Mouse (Mus musculus): ENCODE measurements around the gene Gm20388. TPM values are rescaled to one million over a fixed set of nuclear protein-coding genes. Genes with fewer than 3 reads are reported as not detected.

Gm20388 gene
- polyA plus RNA-seq, 1 experiment from 2014 or later: not detected

DNA sequence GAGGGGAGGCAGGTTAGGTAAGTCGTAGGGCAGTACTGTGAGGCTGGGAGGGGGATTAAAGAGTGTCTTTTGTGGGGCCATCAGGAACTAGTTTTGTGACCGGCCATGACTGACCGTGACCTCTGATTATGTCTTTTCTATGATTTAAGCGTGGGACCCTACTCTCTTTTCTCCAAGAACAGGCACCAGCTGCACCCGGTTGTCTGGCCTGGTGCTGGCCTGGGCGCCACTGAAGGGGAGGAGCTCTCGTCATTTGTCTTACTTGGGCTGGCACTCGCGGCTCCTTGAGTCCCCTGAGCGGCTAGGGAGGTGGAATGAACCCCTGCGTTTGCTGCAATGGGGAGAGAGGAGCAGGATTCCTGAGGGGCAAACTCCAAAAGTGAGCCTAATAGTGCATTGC is 3442.6 kb downstream of the Gm20388 start:
- H3K9me3 ChIP-seq (ENCODE audit: control insufficient read depth, low read length): no peaks in the 10 kb centered on the region
- no peak overlapping the region for H3K27ac ChIP-seq (replicated peaks; ENCODE audit: low read depth, low read length)
- DNase-seq (ENCODE audit: low spot score) (no peak), ATAC-seq (ENCODE audit: insufficient number of reproducible peaks, low FRiP score, low TSS enrichment, low read depth) (no peak)
- 35% methylated on average over 11 of the region's 11 CpGs for WGBS
- H3K4me1 ChIP-seq (ENCODE audit: control insufficient read depth, insufficient read depth, low read length): no peaks in the 10 kb centered on the region; the same call in 1 of the 2 replicates
- no peaks in the 10 kb centered on the region for H3K27me3 ChIP-seq (ENCODE audit: control insufficient read depth, insufficient read depth, low read length)
- H3K9ac ChIP-seq (ENCODE audit: low read length): no peak overlapping the region
- no peak overlapping the region for H3K4me3 ChIP-seq (ENCODE audit: low read depth, low read length)
- no peak overlapping the region for H3K4me2 ChIP-seq (ENCODE audit: low read depth, severe bottlenecking)
- H3K36me3 ChIP-seq (ENCODE audit: control insufficient read depth, insufficient read depth, low read length): no peaks in the 10 kb centered on the region

GRCm38 (mm10) chr8:123361082-123361739 is 3450.6 kb downstream of the Gm20388 start:
- 60% methylated on average over 12 of the region's 12 CpGs for WGBS
- DNase-seq (ENCODE audit: low spot score): peak; percentile 90
- no peak overlapping the region for H3K4me3 ChIP-seq (ENCODE audit: low read depth, low read length)
- H3K4me2 ChIP-seq (ENCODE audit: low read depth, severe bottlenecking): no peak overlapping the region
- H3K4me1 ChIP-seq (ENCODE audit: control insufficient read depth, insufficient read depth, low read length): no peaks in the 10 kb centered on the region
- no peaks in the 10 kb centered on the region for H3K9me3 ChIP-seq (ENCODE audit: control insufficient read depth, low read length)
- H3K36me3 ChIP-seq (ENCODE audit: control insufficient read depth, insufficient read depth, low read length): no peaks in the 10 kb centered on the region
- no peak overlapping the region for H3K9ac ChIP-seq (ENCODE audit: low read length)
- ATAC-seq (ENCODE audit: insufficient number of reproducible peaks, low FRiP score, low TSS enrichment, low read depth): 0 out of 2 replicates have a peak, but pooled peaks have one; percentile 21
- H3K27ac ChIP-seq (replicated peaks; ENCODE audit: low read depth, low read length): no peak overlapping the region
- no peaks in the 10 kb centered on the region for H3K27me3 ChIP-seq (ENCODE audit: control insufficient read depth, insufficient read depth, low read length)

DNA sequence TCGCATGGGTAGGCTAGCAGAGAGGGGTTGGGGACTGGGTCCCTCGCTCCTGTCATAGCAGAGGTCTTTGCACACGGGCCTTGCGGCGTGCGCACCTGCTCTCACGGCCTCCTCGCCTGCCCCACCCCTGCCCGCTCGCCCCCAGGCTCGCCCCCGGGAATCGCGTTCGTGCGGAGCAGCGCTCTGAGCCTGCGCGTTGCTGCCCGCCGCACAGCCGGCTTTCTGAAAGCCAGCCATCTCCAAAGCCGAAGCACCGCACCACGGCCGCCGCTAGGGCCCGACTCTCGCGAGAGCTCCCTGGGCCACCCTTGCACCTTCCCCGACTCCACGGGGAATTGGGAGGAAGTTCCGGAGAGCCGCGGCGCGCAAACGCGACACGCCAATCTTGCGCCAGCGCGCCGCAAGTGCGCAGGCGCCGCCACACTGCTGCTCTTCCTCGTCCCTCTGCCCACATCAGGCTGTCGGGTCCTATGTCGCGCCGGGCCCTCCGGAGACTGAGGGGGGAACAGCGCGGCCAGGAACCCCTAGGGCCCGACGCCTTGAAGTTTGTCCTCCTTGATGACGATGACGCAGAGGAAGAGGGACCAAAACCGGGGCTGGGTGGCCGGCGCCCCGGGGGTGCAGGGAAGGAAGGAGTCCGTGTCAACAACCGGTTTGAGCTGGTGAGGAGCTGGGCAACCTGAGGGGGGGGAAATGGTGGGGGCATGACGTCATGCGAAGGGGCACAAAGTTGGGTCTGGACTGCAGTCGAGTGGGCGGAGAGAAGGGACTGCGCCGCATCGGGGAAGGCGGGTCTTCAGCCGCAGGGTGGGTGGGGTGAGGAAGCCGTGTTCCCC is 3463.0 kb downstream of the Gm20388 start, which contains the start of gene Tcf25:
Gene Tcf25, plus strand, starts transcription at position 351 of the 836 bp plus-strand sequence.
- WGBS: under 1% methylated on average over 75 of the region's 75 CpGs
- peak within 1 kb of the TSS; percentile 78 for H3K4me3 ChIP-seq (ENCODE audit: low read depth, low read length)
- 0 out of 2 replicates have a peak, but pooled peaks cover 3% of the 10 kb centered on the region for H3K4me1 ChIP-seq (ENCODE audit: control insufficient read depth, insufficient read depth, low read length)
- DNase-seq (ENCODE audit: low spot score): peak; percentile 98
- H3K9ac ChIP-seq (ENCODE audit: low read length): peak within 1 kb of the TSS; percentile 82
- peak; percentile 83 for ATAC-seq (ENCODE audit: insufficient number of reproducible peaks, low FRiP score, low TSS enrichment, low read depth)
- H3K36me3 ChIP-seq (ENCODE audit: control insufficient read depth, insufficient read depth, low read length): peaks cover 2% of the 10 kb centered on the region; the same call in 1 of the 2 replicates
- H3K4me2 ChIP-seq (ENCODE audit: low read depth, severe bottlenecking): peak within 1 kb of the TSS; percentile 77
- H3K27ac ChIP-seq (replicated peaks; ENCODE audit: low read depth, low read length): peak within 1 kb of the TSS; percentile 91
- no peaks in the 10 kb centered on the region for H3K9me3 ChIP-seq (ENCODE audit: control insufficient read depth, low read length)
- no peaks in the 10 kb centered on the region for H3K27me3 ChIP-seq (ENCODE audit: control insufficient read depth, insufficient read depth, low read length)

DNA sequence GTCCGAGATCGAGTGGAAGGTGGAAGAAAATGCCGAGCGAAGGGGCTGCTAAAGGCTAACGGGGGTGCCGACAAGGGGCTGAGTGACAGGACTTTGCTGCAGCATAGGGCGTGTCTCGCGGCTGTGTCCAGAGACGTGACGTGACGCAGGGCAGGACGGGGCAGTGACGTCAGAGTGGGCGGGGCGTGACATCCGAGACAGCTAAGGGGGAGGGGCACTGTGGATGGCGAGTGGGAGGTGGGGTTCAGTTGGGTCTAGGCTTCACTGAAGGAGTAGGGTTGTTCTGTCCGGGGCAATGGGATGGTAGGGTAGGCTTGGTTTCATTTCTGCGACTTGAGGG is 3463.6 kb downstream of the Gm20388 start:
- Histone ChIP-seq H3K27me3 (ENCODE audit: control insufficient read depth, insufficient read depth, low read length) (no peaks in the 10 kb centered on the region), H3K4me2 (ENCODE audit: low read depth, severe bottlenecking) (peak overlapping the region; percentile 77), H3K36me3 (ENCODE audit: control insufficient read depth, insufficient read depth, low read length) (peaks cover 2% of the 10 kb centered on the region; the same call in 1 of the 2 replicates), H3K27ac (replicated peaks; ENCODE audit: low read depth, low read length) (peak overlapping the region; percentile 91), H3K4me3 (ENCODE audit: low read depth, low read length) (peak overlapping the region; percentile 78), H3K4me1 (ENCODE audit: control insufficient read depth, insufficient read depth, low read length) (0 out of 2 replicates have a peak, but pooled peaks cover 3% of the 10 kb centered on the region), H3K9ac (ENCODE audit: low read length) (peak overlapping the region; percentile 82), H3K9me3 (ENCODE audit: control insufficient read depth, low read length) (no peaks in the 10 kb centered on the region)
- peak; percentile 97 for DNase-seq (ENCODE audit: low spot score)
- 0% methylated on average over 20 of the region's 20 CpGs for WGBS
- ATAC-seq (ENCODE audit: insufficient number of reproducible peaks, low FRiP score, low TSS enrichment, low read depth): peak; percentile 83

- no peak overlapping the region for H3K4me3 ChIP-seq (ENCODE audit: low read depth, low read length)
- H3K27ac ChIP-seq (replicated peaks; ENCODE audit: low read depth, low read length): no peak overlapping the region
- DNase-seq (ENCODE audit: low spot score) (no peak), ATAC-seq (ENCODE audit: insufficient number of reproducible peaks, low FRiP score, low TSS enrichment, low read depth) (no peak)
- H3K4me1 ChIP-seq (ENCODE audit: control insufficient read depth, insufficient read depth, low read length): 0 out of 2 replicates have a peak, but pooled peaks cover 3% of the 10 kb centered on the region
- no peak overlapping the region for H3K4me2 ChIP-seq (ENCODE audit: low read depth, severe bottlenecking)
- peaks cover 2% of the 10 kb centered on the region; the same call in 1 of the 2 replicates for H3K36me3 ChIP-seq (ENCODE audit: control insufficient read depth, insufficient read depth, low read length)
- WGBS: 81% methylated on average over 10 of the region's 10 CpGs
- no peaks in the 10 kb centered on the region for H3K27me3 ChIP-seq (ENCODE audit: control insufficient read depth, insufficient read depth, low read length)
- H3K9me3 ChIP-seq (ENCODE audit: control insufficient read depth, low read length): no peaks in the 10 kb centered on the region
- H3K9ac ChIP-seq (ENCODE audit: low read length): no peak overlapping the region
Observed at GRCm38 (mm10) chr8:123375701-123376100, 3465.1 kb downstream of the Gm20388 start.

- Histone ChIP-seq H3K27me3 (ENCODE audit: control insufficient read depth, insufficient read depth, low read length) (no peaks in the 10 kb centered on the region), H3K9ac (ENCODE audit: low read length) (no peak overlapping the region), H3K4me1 (ENCODE audit: control insufficient read depth, insufficient read depth, low read length) (0 out of 2 replicates have a peak, but pooled peaks cover 3% of the 10 kb centered on the region), H3K4me3 (ENCODE audit: low read depth, low read length) (no peak overlapping the region), H3K4me2 (ENCODE audit: low read depth, severe bottlenecking) (no peak overlapping the region), H3K27ac (replicated peaks; ENCODE audit: low read depth, low read length) (no peak overlapping the region), H3K9me3 (ENCODE audit: control insufficient read depth, low read length) (no peaks in the 10 kb centered on the region), H3K36me3 (ENCODE audit: control insufficient read depth, insufficient read depth, low read length) (peaks cover 2% of the 10 kb centered on the region; the same call in 1 of the 2 replicates)
- 80% methylated on average over 8 of the region's 8 CpGs for WGBS
- ATAC-seq (ENCODE audit: insufficient number of reproducible peaks, low FRiP score, low TSS enrichment, low read depth) (no peak), DNase-seq (ENCODE audit: low spot score) (no peak)
Observed at GRCm38 (mm10) chr8:123376106-123376505, 3465.5 kb downstream of the Gm20388 start.

- no peak overlapping the region for H3K4me3 ChIP-seq (ENCODE audit: low read depth, low read length)
- WGBS: 92% methylated on average over 4 of the region's 4 CpGs
- peaks cover 25% of the 10 kb centered on the region for H3K36me3 ChIP-seq (ENCODE audit: control insufficient read depth, insufficient read depth, low read length)
- H3K4me2 ChIP-seq (ENCODE audit: low read depth, severe bottlenecking): no peak overlapping the region
- no peaks in the 10 kb centered on the region for H3K9me3 ChIP-seq (ENCODE audit: control insufficient read depth, low read length)
- H3K27me3 ChIP-seq (ENCODE audit: control insufficient read depth, insufficient read depth, low read length): no peaks in the 10 kb centered on the region
- H3K4me1 ChIP-seq (ENCODE audit: control insufficient read depth, insufficient read depth, low read length): no peaks in the 10 kb centered on the region
- H3K27ac ChIP-seq (replicated peaks; ENCODE audit: low read depth, low read length): no peak overlapping the region
- DNase-seq (ENCODE audit: low spot score) (no peak), ATAC-seq (ENCODE audit: insufficient number of reproducible peaks, low FRiP score, low TSS enrichment, low read depth) (no peak)
- H3K9ac ChIP-seq (ENCODE audit: low read length): no peak overlapping the region
Observed at GRCm38 (mm10) chr8:123381711-123382110, 3471.1 kb downstream of the Gm20388 start.

GRCm38 (mm10) chr8:123382516-123382915 is 3471.9 kb downstream of the Gm20388 start:
- no peak for ATAC-seq (ENCODE audit: insufficient number of reproducible peaks, low FRiP score, low TSS enrichment, low read depth)
- peaks cover 31% of the 10 kb centered on the region for H3K36me3 ChIP-seq (ENCODE audit: control insufficient read depth, insufficient read depth, low read length)

More at GRCm38 (mm10) chr8:123382516-123382915, 3471.9 kb downstream of the Gm20388 start:
- 91% methylated on average over 8 of the region's 8 CpGs for WGBS
- no peak overlapping the region for H3K27ac ChIP-seq (replicated peaks; ENCODE audit: low read depth, low read length)
- no peak for DNase-seq (ENCODE audit: low spot score)
- no peak overlapping the region for H3K4me2 ChIP-seq (ENCODE audit: low read depth, severe bottlenecking)
- no peaks in the 10 kb centered on the region for H3K9me3 ChIP-seq (ENCODE audit: control insufficient read depth, low read length)
- H3K4me3 ChIP-seq (ENCODE audit: low read depth, low read length): no peak overlapping the region
- no peak overlapping the region for H3K9ac ChIP-seq (ENCODE audit: low read length)
- H3K4me1 ChIP-seq (ENCODE audit: control insufficient read depth, insufficient read depth, low read length): no peaks in the 10 kb centered on the region
- no peaks in the 10 kb centered on the region for H3K27me3 ChIP-seq (ENCODE audit: control insufficient read depth, insufficient read depth, low read length)
